Mouse (Mus musculus) gastrocnemius, postnatal 25 days (tissue): ENCODE measurements around the gene Spp1. TPM values are rescaled to one million over a fixed set of nuclear protein-coding genes. Genes with fewer than 3 reads are reported as not detected.
A peak's percentile ranks its signal among the peaks of the same experiment; 100 is the strongest.

ENCODE experiments used
- DNase-seq: peaks from one replicate; pipeline ENCODE4 v3.0.0; 2022
- long read RNA-seq, 2 experiments: library from polyadenylated mRNA; stranded (forward); transcript quantifications; one replicate each; pipeline ENCODE4 v2.0.0; 2021
- total RNA-seq, 2 experiments: library from RNA; stranded (reverse); gene quantifications; 1 replicate in 1 of 2; 2 replicates in 1 of 2; pipeline ENCODE4 v1.2.3; 2021

The Spp1 gene
- total RNA-seq: 1 to 10 TPM; 2.6 to 3.3 TPM
- long read RNA-seq, experiment 1, transcript Spp1-201 (7 exons, 1,410 nt): major isoform, 8 of 9 reads
- long read RNA-seq, experiment 1, partial matches to known transcripts: 0 of 9 reads
- long read RNA-seq, experiment 1, other reads (novel, unspliced or antisense): 0 of 9 reads
- long read RNA-seq, experiment 2, transcript Spp1-201 (7 exons, 1,410 nt): major isoform, 6 of 6 reads
- long read RNA-seq, experiment 2, partial matches to known transcripts: 0 of 6 reads
- long read RNA-seq, experiment 2, other reads (novel, unspliced or antisense): 0 of 6 reads

GRCm38 (mm10) chr5:104434835-104435301 is at the start of gene Spp1:
Gene Spp1 (plus strand): TSS chr5:104435118.
- DNase-seq: no peak

GRCm38 (mm10) chr5:104385521-104385920 is 49.4 kb upstream of the Spp1 start:
- no peak for DNase-seq

GRCm38 (mm10) chr5:104386908-104387307 is 48.0 kb upstream of the Spp1 start:
- no peak for DNase-seq

- no peak for DNase-seq
Observed at GRCm38 (mm10) chr5:104390962-104391361, 44.0 kb upstream of the Spp1 start.

- DNase-seq: no peak
Observed at GRCm38 (mm10) chr5:104392784-104393183, 42.1 kb upstream of the Spp1 start.

- DNase-seq: no peak
Observed at GRCm38 (mm10) chr5:104396286-104396685, 38.6 kb upstream of the Spp1 start.

GRCm38 (mm10) chr5:104398001-104398400 is 36.9 kb upstream of the Spp1 start:
- no peak for DNase-seq

GRCm38 (mm10) chr5:104399291-104399950 is 35.5 kb upstream of the Spp1 start:
- no peak for DNase-seq

- no peak for DNase-seq
Observed at GRCm38 (mm10) chr5:104399970-104400369, 34.9 kb upstream of the Spp1 start.

GRCm38 (mm10) chr5:104402651-104403050 is 32.3 kb upstream of the Spp1 start:
- DNase-seq: no peak

- no peak for DNase-seq
Observed at GRCm38 (mm10) chr5:104403351-104403750, 31.6 kb upstream of the Spp1 start.

GRCm38 (mm10) chr5:104404551-104404950 is 30.4 kb upstream of the Spp1 start:
- DNase-seq: no peak

- no peak for DNase-seq
Observed at GRCm38 (mm10) chr5:104405051-104405450, 29.9 kb upstream of the Spp1 start.

GRCm38 (mm10) chr5:104406756-104407155 is 28.2 kb upstream of the Spp1 start:
- DNase-seq: no peak

- peak; percentile 41 for DNase-seq
Observed at GRCm38 (mm10) chr5:104407541-104408231, 27.2 kb upstream of the Spp1 start.

- DNase-seq: no peak
Observed at GRCm38 (mm10) chr5:104408549-104408948, 26.4 kb upstream of the Spp1 start.

GRCm38 (mm10) chr5:104415999-104416398 is 18.9 kb upstream of the Spp1 start:
- DNase-seq: no peak

- DNase-seq: no peak
Observed at GRCm38 (mm10) chr5:104417028-104417427, 17.9 kb upstream of the Spp1 start.

GRCm38 (mm10) chr5:104417721-104418120 is 17.2 kb upstream of the Spp1 start:
- no peak for DNase-seq

GRCm38 (mm10) chr5:104422039-104422438 is 12.9 kb upstream of the Spp1 start:
- no peak for DNase-seq

GRCm38 (mm10) chr5:104423861-104424260 is 11.1 kb upstream of the Spp1 start:
- DNase-seq: no peak

GRCm38 (mm10) chr5:104425949-104426348 is 9.0 kb upstream of the Spp1 start:
- no peak for DNase-seq

- no peak for DNase-seq
Observed at GRCm38 (mm10) chr5:104432886-104433285, 2.0 kb upstream of the Spp1 start.
